Mouse (Mus musculus) kidney, postnatal 25 days (tissue): ENCODE measurements around the gene Alg14.

Experiments used
- DNase-seq, 2 experiments: peaks; one replicate each; pipeline ENCODE4 v3.0.0; 2021; ENCODE audit warnings: mixed read lengths in 2 of 2

Alg14 gene

DNA sequence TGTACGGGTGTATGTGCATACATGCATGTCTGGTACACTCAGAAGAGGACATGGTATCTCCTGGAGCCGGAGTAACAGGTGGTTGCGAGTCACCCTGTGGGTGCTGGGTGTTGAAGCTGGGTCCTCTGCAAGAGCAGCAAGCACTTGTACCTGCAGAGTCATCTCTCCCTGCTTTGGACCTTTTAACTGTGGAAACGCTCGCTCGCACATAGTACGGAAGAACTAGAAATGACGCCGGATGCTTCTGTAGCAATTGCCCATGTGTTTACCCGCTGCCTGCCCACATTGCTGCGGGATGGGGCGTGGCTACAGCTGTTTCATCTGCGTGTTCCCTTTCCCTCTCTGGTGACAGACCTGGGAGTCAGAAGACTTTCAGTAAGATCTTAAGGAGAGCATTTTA is 78.7 kb downstream of the Alg14 start:
- no peak for DNase-seq

DNA sequence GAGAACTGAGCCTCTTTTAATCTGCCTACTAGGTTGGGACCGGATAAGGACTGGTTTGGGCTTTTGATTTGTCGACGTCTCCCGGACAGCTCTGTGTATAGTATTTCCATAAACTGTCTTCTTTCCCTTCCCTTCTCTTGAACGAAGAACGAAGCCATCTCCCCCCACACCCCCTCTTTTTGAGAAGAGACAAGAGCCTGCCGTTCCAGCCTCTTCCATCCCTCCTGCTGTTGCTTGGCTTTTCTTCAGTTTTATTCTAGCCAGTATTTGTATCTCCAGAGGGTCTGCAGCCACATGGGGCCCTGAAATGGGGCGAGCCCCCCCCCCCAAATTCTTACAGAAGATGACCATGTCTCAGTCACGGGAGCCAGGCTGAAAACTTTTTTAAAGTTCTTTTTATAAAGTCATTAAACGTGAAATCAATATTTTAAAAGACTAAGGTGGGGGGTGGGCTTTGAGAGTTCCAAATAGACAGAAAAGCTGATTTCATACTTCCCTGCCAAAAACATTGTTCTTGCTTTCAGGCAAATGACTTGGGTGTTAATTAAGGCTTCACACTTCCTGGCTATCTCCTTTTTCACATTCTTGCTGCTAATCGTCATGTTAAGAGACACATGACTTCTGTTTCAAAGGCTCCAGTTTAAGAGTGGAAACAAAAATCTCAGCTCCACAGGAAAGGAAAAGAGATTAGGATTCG is 79.4 kb downstream of the Alg14 start:
- DNase-seq = no peak

DNA sequence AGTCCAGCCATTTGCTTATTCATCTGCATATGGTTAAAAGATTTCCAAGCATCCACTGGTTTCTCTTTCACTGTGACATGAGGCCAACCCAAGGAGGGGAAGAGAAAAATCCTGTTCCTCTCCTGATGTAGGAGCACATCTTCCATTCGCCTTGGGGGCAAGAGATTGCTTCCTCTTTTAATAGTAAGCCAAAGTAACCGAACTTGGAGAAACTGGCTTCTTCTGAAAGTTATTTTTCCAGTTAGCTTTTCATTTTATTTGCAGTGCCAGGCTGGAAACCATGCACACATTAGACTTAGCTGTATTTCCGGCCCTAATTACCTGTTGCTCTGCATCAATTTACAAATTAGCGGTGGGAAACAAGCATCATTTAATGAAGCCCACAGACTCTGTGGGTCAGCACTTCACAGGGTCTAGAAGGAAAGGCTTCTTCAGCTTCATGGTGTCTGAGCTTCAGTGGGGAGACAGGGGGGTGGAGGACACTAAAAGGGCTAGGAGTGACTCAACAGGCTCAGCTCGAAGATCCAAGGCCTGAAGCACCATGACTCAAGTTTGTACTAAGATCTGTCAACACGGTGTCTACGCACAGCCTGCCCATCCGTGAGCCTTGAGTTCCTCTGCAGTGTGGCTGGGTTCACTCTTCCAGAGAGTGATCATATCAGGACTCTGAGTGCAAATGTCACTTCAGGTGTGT is 80.1 kb downstream of the Alg14 start:
- no peak for DNase-seq

- no peak for DNase-seq
Observed at GRCm38 (mm10) chr3:121373897-121374441, 82.4 kb downstream of the Alg14 start.

GRCm38 (mm10) chr3:121375541-121376129 is 84.1 kb downstream of the Alg14 start:
- no peak for DNase-seq

GRCm38 (mm10) chr3:121378708-121379612 is 87.4 kb downstream of the Alg14 start:
- peak; percentile 89 to 90 for DNase-seq

DNA sequence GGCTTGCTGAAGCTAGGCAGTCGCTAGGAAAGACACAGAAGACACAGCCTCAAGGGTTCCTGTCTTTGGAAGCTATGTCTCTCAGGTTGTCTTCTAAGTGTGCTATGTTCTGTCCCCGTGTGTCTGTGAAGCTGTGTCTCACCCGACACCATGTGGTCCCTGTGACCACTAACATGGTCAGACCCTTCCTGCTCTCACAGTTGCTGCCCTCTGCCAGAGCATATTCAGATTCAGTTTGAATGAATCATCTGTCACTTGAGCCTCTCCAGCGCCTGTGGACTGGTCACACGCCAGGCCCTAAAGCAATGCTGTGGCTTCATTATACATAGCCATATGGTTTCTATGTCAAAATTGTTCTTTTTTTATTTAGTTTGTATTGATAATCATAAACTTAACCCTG is 88.1 kb downstream of the Alg14 start:
- DNase-seq = no peak

DNA sequence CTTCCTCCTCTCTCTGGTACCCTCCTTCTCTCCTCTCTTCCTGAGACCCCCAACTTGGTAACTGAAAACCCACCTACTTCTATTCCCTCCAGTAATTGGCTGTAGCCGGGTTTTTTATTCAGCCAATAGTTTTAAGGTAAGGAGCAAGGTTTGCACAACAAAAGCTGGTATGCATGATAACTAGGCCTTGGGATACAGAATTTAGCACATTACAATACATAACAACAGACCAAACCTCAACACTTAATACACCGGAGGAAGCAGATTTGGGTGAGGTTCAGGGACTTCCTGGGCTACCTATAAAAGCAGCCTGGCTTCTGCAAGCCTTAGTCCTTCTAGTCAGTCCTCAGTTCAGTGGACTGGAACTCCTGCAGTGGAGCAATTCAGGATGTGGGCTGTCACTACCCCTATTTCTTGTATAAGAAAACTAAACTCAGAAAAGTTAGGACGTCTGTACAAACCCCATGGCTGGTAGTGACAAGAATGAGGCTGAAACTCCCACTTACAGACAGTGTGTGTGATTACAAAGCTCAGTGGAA is 96.0 kb downstream of the Alg14 start:
- no peak for DNase-seq

GRCm38 (mm10) chr3:121389366-121389765 is 97.8 kb downstream of the Alg14 start:
- no peak for DNase-seq

GRCm38 (mm10) chr3:121389860-121390530 is 98.4 kb downstream of the Alg14 start:
- DNase-seq = peak; percentile 61 to 63

DNA sequence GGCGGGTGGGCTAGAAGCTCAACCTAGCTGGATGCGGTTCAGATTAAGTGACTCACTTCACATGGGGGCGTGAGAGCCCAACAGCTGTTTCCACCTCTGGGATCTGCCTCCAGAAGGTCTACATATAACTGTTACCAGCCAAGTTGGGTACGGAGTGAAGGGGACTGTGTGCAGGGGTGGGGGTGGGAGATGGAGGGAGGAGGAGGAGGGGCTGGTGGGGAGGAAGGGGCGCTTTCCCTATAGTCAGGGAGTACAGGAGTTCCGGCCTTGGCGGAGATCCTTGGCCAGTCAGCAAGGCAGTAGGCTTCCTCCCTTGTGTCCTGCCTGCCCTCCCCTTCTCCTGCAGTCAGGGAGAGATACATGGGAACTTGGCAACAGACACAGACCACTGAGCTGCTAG is 99.2 kb downstream of the Alg14 start:
- DNase-seq = peak; percentile 20 to 55

- DNase-seq = peak; percentile 41 to 50
Observed at GRCm38 (mm10) chr3:121395588-121396295, 104.2 kb downstream of the Alg14 start.

DNA sequence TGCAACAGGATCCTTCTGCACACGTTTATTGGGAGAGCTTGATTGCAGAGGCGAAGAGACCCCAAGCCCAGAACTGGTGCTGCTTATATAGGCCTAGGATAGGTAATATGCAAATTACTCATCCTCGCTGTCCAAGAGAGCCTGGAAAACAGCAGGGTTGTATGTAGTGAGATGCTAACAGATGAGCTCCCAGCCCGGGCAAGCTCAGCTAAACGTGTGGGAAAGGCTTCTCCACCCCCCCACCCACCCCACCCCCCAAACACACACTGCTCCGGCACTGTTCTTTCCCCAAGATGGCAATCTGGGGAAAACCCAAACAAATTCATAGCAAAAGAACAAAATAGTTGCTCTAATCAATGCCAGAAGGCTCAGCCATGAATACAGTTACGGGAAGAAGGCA is 105.0 kb downstream of the Alg14 start:
- DNase-seq = no peak

DNA sequence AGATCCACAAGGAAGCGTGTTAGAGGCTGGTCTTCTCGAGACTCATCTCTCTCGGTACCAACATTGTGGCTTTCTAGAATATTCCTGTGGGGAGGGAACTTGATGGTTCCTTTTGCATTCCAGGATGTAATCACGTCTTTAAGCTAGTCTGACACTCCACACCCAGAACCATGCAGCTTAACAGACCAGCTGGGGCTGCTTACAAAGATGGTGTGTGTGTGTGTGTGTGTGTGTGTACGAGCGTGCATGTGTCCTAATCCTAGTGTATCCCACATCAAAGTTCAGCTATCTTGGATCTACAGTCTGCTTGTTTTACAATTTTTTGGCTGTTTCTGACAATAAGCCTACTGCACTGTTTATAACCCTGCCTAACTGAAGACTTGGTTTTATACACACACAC is 105.4 kb downstream of the Alg14 start:
- no peak for DNase-seq

DNA sequence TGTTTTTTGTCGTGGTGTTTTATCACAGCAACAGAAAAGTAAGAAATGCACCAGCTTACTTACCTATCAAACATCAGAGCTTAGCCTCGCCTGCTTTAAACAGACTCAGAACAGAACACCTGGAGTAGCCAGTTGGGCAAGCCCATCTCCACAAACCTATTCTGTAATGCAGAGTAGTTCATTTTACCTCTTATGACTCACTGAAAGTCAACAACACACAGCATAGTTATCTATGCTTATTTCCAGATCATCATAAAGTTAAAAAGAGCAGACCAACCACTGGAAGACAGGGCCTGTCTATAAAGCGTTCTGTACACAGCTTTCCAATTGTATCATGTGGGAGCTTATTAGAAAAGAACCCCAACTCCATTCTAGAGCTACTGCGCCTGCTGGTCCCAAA is 109.8 kb downstream of the Alg14 start:
- DNase-seq = no peak

DNA sequence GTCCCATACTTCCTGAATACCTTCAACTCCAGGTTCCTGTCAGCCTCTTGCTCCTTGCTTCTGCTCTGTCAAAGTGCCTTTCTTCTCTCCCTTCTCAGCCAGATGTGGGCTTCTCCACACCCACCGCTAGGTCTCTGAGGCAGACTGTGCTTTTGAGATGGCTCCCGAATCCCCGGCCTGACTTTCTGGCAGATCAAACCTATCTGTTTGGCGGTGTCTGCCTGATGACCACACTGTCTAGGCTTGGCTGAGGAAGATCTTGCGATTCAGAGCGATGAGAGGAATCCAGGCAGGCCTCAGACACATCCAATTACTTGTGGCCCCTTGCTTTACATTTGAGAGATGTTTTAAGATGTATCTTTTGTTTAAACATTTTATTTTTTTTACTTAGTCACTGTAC is 110.5 kb downstream of the Alg14 start:
- DNase-seq = no peak

- no peak for DNase-seq
Observed at GRCm38 (mm10) chr3:121403449-121403848, 111.9 kb downstream of the Alg14 start.

- DNase-seq = no peak
Observed at GRCm38 (mm10) chr3:121405101-121405500, 113.5 kb downstream of the Alg14 start.

DNA sequence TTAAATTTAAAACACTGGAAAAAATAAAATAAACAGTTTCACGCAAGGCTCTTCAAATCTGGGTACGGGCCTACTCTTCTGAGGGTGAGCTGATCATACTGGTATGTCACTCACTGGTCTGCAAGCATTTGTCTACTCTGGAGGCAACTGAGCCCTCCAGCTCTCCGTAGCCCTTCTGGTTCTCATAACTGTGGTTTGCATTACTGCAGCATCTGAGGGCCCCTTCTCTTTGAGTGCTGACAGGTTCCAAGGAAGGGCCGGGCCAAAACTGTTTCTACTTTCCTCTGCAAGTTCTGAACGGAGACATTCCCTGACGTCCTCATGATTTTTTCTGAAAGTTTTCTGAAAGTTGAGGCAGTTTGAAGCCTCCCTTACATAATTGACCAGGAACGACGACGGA is 115.8 kb downstream of the Alg14 start:
- no peak for DNase-seq

- DNase-seq = peak; percentile 33 to 50
Observed at GRCm38 (mm10) chr3:121408386-121408785, 116.8 kb downstream of the Alg14 start.

GRCm38 (mm10) chr3:121411450-121411849 is 119.9 kb downstream of the Alg14 start:
- DNase-seq = no peak
